Mouse (Mus musculus) heart, postnatal 10 days (tissue): Measurements from ENCODE around the gene Prss54. TPM values are rescaled to one million over a fixed set of nuclear protein-coding genes. Genes with fewer than 3 reads are reported as not detected.
"Not testable (repeated sequence)": the region's sequence is repeated elsewhere in the genome, so short reads cannot be mapped to it uniquely, and the experiment has no call there.

Source experiments
- DNase-seq, 2 experiments: peaks; one replicate each; pipeline ENCODE4 v3.0.0; 2021
- intact Hi-C: fragments of 180-260 bp; cut with DNase I; formaldehyde crosslinking; loops from one replicate; pipeline ENCODE4 v1.15.1; 2025
- total RNA-seq, 2 experiments: library from RNA; stranded (reverse); gene quantifications; 2 replicates each; pipeline ENCODE4 v1.2.3; 2021

Gene Prss54
- not detected for total RNA-seq

DNA sequence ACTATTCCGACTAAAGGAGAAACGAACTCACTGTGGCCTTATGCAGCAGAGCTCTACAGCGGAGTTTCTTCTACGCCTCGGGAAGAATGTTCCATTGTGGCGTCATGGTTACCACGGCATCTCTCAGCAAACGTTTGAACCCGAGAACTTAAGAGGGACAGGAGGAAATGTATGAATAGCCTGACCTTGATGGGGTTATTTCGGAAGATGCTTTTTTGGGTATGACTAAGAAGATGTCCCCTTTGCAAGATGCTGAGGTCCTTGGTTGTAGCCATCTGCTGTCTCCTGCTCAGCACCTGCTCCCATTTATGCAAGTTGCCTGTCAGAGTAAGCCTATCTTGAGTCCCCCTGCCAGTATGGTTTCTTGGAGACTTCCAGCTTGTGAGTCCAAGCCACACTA, at the start of gene Prss54:
Prss54 (minus strand) TSS at position 101 of the 400 bp plus-strand sequence.
- no peak for DNase-seq
- intact Hi-C loops = no loop called here

DNA sequence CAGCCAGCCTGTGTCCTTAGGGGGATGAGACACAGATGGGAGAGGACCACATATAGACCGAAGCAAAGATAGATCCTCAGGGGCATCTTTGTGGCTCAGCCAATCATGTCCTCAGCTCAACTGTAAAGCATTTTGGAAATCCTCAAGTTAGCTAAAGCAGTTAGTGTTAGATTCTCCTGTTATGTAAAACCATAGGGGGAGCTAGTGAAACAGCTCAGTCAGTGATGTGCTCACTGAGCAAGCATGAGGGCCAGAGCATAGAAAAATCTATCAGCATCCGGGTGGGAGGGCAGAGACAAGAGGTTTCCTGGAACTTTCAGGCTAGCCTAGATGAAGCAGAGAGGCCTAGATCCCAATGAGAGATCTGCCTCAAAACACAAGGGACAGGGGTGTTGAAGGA, 48.7 kb upstream of the Prss54 start:
- intact Hi-C loops = no loop called here
- DNase-seq = no peak

DNA sequence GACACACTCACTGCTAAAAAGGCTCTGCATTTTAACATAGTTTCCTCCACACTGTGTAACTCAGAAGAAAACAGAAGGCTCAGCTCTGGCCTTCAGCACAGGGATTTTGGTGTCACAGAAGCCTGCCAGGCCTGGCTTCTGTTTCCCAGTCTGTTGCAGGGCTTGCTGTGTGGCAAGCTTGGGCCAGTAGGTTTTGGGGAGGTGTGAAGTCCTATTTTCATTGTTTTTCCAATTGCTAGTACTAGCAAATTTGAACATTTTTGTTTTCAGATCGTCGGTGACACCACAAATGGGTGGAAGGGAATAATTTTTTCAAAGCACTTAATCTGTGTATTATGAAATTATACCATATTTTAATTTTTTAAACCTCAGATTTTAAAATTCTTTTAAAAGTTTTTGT, 43.9 kb upstream of the Prss54 start:
- intact Hi-C loops = no loop called here
- DNase-seq = no peak

DNA sequence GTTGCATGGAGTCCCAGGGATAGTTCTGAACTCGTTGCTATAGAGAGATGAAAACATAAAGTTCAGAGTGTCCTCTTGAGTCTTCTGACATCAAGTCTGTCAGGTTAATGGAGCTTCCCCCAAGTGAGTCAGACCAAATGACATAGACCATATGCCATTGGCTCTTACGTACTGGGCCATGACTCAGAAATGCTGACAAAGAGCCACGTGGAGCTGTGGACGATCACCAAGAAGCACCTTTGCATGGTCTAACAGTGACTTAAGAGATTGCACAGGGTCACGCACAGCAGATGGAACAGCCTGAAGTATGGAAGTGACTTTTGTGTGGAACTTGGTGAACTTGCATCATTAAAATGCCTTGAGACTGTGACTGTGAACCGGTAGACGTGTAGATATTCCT, 40.2 kb upstream of the Prss54 start:
- intact Hi-C loops = no loop called here
- DNase-seq = no peak

DNA sequence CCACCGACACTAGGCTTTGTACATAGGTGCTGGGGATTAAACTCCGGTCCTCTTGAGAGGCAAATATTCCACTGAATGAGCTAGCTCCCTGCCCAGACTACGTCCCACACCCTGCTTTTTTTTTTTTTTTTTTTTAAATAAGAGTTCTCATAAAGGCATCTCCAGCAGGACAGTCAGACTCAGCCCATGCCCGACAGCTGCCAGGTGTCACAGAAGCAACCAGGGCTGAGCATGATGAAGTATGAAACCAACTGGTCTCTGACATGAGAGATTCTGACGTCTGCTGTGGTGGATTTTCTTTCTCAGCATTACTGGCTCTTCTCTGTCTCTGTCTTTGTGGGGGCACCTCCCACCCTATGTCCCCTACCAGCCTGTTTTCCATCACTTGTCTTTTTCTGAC, 35.6 kb upstream of the Prss54 start:
- DNase-seq = no peak
- intact Hi-C loops = no loop called here

DNA sequence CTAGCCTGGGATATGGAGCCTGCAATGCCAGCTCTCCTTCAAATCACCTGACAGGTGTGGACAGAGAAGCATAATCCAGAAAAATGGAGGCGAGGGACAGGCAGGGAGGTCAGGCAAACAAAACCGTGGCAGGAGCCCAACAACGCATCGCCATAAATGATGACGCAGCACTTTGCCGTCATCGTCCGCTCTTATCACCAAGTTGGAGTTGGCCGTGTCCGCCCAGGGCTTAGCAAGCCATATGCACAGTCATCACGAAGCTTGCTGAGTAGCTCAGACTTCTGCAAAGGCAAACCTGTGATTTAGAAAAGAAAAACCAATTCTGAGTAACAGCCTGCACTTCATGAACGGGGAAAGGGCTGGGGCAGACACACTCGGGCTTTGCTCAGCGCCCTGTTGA, 34.6 kb upstream of the Prss54 start:
- intact Hi-C loops = no loop called here
- no peak for DNase-seq

DNA sequence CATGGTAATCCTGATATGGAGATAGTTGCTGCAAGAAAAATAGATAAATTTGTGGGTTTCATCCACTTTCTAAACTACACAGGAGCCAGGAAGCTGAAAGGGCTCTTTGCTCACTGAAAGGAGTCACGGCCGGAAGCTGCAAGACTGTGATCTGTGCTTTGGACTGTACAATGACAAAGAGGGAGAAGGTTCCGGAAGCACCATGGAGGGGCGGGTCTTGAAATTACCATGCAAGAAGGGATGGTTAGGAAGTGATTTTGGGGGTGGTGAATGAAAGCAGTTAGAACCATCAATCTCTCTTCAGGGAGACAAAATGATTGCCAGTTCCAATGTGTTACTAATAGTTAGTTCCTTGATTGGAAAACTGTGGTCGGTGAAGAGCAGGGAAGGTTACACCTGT, 33.3 kb upstream of the Prss54 start:
- intact Hi-C loops = no loop called here
- DNase-seq = no peak

DNA sequence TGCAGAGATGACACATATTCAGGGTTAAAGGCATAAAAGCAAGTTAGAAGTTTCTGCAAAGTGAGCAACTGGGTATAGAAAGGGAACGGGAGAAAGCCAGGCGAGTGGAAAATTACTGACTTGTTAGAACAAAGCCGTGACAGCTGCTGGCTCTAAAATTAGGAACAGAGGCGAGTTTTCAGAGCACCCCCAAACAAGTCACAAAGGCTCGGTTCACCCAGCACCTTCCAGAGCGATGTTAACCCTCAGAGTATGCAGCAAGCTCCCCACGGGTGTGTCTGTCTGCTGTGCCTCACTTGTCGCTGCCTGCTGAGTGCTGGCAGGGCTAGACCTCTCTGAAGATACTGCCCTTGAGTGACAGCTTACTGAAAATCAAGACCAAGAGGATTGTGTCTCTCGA, 31.1 kb upstream of the Prss54 start:
- intact Hi-C loops = no loop called here
- DNase-seq = no peak

DNA sequence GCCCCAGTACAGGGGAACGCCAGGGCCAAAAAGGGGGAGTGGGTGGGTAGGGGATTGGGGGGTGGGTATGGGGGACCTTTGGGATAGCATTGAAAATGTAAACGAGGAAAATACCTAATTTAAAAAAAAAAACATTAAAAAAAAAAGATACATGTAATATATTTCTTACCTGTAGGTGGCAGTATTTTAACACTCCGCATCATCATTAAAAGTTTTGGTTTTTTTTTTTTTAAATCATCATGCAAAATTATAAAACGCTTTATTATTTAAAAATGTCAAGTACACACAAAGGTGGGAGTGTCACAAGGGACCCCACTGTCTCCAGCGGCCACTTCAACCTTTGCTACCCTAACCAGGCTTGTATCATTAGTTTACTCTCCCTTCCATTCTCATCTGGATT, 30.4 kb upstream of the Prss54 start:
- intact Hi-C loops, DNase-seq: not testable (repeated sequence)

DNA sequence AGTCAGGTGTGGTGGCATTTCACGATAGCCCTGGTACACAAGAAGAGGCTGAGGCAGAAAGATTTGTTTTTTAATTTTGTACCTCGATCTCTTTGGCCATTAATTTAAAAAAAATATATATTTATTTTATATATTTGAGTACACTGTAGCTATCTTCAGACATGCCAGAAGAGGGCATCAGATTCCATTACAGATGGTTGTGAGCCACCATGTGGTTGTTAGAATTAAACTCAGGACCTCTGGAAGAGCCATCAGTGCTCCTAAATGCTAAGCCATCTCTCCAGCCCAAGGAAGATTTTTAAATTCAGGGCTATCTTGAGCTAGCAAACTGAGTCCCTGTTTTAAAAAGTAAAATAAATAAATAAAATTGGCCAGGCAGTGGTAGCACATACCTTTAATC, 26.0 kb upstream of the Prss54 start:
- DNase-seq = no peak
- intact Hi-C loops = loop anchor here (5.0 kb wide), 3 partner anchors 230 to 315 kb away; no protein-coding TSS in a partner anchor

DNA sequence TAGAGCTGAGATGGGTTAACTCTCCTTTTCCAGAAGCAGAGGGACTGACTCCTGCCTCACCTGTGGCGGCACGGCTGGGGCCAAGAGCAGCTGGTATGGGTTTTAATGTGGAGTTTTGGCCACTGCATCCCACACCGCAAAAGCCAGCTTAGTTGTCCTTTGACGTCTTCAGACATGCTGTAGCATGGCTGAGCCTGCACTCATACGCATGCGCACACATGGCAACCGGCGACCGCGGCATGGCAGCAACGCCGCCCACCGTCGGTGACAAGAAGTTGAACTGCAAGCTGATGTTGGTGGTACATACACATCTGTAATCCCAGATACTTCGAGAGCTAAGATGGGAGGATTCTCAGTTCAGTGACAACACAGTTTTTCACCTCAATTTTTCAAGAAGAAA, 25.2 kb upstream of the Prss54 start:
- intact Hi-C loops = loop anchor here (5.0 kb wide), 3 partner anchors 231 to 316 kb away; no protein-coding TSS in a partner anchor
- DNase-seq = no peak

DNA sequence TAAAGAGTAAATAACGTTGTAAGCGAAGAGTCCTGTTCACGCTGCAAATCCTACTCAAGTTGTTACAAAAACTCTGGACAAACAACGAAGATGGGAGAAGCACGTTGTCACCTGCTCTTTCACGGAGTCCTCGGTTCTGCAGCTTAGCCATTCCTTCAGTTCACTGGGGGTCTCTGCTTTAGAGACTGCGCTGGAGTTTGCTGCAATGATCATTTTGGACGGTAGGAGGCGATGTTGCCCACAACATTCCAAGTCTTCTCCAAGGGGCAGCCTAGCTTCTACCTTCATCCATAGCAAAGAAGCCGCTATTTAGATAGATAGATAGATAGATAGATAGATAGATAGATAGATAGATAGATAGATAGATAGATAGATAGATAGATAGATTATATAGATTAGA, 23.7 kb upstream of the Prss54 start:
- DNase-seq = peak; percentile 51 to 77
- intact Hi-C loops = loop anchor here (5.0 kb wide), 3 partner anchors 232 to 317 kb away; no protein-coding TSS in a partner anchor

DNA sequence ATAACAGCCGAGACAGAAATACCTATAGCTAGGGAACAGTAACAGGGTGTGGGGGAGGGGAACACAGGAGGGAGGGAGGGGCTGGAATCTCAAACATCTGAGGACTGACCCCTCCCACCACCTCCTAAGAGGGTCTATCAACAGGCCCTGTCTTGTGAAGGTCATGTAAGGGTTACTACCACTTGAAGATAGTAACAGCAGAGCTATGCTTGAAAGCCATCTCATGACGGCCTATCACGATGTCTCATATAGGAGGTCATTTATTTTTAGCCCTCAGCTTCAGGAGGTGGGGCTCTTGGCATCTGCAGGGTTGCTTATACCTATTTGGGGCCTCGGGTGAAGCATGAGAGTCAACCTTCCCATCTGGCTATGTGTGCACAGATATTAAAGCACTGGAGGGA, 20.7 kb upstream of the Prss54 start:
- intact Hi-C loops = no loop called here

DNA sequence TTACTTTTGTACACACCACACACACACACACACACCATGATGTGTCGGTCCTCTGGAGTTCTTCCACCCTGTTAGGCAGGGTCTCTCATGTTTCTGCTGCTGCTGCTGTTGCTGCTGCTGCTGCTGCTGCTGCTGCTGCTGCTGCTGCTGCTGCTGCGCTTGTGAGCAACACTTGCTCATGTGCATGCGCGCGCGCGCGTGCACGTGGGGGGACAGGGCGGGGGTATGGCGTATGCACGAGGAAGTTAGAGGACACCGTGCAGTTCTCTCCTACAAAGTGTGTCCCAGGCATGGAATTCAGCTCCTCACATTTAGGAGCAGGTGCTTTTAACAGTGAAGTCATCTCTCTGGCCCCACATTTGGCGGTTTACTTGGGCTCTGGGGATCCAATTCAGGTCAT, 19.0 kb upstream of the Prss54 start:
- intact Hi-C loops = no loop called here

More for the DNA sequence above, 20.7 kb upstream of the Prss54 start:
- DNase-seq = peak; percentile 70 to 77

DNA sequence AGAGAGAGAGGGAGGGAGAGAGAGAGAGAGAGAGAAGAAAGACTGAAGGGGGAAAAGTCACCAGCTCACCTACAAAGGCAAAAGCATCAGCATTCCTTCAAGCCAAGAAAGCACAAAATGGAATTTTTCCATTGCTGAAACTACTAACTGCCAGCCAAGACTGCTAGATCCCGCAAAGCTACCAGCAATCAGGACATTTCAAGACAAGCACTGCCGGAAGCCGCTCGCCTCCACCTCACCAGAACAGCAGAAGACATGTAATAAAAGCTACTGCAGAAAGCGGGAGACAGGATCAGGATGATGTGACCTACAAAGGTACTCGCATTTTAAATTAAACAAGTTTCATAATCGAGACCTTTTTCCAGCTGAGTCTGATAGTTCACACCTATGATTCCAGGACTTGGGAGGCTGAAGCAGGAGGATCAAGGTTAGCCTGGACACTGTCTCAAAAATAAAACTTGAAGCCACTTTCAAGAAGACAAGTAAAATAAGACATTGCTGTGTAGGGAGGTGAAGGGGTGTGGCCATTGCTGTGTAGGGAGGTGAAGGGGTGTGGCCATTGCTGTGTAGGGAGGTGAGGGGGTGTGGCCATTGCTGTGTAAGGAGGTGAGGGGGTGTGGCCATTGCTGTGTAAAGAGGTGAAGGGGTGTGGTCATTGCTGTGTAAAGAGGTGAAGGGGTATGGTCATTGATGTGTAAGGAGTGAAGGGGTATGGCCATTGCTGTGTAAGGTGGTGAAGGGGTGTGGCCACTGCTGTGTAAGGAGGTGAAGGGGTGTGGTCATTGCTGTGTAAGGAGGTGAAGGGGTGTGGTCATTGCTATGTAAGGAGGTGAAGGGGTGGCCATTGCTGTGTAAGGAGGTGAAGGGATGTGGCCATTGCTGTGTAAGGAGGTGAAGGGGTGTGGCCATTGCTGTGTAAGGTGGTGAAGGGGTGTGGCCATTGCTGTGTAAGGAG, 17.6 kb upstream of the Prss54 start:
- DNase-seq = no peak
- intact Hi-C loops = no loop called here

More for the DNA sequence above, 19.0 kb upstream of the Prss54 start:
- no peak for DNase-seq

DNA sequence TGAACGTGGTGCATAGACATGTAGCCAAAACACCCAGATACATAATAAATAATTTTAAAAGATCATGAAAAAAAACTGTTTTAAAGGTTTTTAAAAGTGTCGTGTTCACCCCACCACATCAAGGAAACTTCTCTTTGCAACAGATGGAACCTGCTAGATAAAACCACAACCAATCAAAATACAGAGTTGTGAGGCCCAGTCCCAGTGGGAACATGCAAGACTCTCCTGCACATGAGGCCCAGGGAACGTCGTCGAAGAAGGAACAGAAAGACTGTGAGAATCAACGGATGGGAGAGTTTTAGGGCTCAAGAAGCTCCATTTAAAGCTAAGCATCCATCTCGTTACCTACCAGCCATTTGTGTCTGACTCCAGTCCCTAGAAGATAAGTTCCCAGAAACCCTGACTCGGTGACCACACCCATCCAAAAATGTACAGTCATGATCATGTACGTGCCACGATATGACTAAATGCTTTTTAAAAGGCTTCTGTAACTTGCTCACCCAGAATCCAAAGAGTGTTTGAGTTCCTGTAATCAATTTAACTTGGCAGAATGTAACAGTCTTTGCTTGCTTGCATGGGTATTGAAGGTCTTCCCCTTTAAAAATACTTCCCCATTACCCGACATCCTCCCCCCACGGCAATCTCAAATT, 16.1 kb upstream of the Prss54 start:
- no peak for DNase-seq
- intact Hi-C loops = no loop called here

DNA sequence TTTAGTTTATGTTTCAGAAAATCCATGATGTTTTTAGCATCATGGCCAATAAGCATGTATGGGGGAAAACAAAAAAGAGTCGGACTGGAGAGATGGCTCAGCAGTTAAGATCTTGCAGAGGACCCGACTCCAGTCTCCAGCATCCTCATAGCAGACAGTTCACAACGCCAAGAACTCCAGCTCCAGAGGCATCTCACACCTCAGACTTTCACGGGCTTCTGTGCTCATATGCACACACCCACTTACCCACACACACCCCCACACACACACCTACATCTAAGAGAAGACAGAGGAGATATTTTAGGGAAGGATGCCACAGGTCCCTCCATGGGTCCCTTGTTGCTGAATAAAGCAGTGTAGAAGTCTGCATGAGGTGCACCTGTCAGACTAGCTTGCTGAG, 14.4 kb upstream of the Prss54 start:
- DNase-seq = no peak
- intact Hi-C loops = no loop called here

DNA sequence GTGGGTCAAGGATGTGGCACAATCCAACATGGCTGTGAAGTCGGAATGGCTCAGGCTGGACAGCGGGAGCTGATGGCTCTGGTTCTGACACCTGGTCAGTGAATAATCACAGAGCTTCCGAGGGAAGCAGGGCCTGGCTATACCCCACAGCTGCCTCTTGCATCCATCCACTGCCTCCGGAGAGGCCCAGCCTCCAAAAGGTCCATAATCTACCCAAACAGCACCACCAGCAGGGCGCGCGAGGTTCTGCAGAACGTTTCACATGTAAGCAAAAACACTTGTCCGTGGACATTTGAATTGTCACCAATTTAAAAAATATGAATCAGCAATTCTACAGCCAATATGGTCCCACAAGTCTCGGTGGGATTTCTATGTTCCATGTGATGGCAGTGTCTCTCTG, 13.1 kb upstream of the Prss54 start:
- intact Hi-C loops = no loop called here
- DNase-seq = no peak

DNA sequence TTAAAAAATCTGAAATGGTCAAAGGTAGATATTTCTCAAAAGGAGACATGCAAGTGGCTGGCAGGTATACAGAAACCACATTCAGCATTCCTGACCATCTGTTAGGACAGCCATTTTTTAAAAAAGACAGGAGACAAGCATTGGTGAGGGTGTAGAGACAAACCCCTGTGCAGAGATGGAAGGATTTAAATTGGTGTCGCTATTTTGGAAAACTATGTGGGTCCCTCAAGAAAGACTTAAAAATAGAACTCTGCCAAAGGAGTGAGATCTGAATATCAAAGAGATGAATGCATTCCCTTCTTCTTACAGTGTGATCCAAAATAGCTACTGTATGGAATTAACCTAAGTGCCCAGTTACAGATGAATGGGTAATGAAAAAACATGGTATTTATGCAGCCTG, 11.2 kb upstream of the Prss54 start:
- no peak for DNase-seq
- intact Hi-C loops = no loop called here

DNA sequence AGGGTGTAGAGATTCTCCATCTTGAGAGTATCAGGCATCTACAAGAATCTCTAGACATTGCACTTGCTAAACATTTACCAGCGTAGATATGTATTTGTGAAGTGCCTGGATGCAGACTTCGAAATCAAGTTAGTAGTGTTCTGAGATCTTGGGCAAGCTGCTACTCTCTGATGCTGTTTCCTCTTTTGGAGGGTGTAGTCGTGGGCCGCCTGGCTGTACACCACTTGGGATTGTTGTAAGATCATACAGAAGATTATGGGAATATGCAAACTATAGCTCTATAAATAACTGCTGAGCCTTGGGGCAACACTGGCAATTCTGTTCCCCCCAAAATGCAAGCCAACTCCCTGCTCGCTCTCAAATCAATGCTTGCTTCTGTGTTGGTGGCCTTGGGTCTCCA, 3.0 kb downstream of the Prss54 start:
- intact Hi-C loops = no loop called here
- DNase-seq = no peak

DNA sequence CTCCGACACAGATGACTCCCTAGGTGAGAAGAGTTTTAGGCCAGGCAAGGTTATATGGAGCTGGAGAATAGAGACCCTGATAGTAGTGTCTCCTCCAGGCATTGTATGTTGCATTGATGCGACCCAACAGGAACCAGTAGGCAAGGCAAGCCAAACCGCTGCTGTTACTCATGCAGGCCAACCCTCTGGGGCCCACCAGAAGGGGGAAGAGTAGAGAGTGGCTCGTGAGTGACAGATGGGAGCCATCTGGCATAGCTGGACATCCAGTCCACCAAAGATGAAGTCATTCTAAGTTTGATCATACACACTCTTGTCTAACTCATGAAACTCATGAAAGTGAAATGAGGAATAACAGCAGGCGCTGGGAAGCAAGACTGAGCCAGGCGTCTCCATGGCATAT, 9.3 kb downstream of the Prss54 start:
- DNase-seq = peak; percentile 48 to 59
- intact Hi-C loops = no loop called here

DNA sequence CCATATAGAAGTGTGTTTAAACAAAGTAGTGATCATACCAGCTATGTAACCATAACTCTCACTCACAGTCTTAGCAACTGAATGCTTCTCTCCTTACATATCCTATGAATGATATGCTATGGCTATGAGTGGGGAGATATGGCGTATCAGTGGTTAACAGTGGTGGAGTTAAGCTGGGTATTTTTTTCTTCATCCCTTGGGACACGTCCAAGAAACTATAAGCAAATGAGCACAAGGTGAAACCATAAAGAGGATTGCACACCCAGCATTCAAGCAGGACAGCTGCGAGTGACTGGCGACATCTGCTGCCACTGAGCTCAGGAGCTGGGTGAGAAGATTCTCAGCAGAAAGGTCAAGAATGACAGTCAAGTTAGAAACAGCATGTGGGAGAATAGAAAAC, 9.9 kb downstream of the Prss54 start:
- intact Hi-C loops = no loop called here
- DNase-seq = no peak
